Comparison of ENCODE assay signal across 34 mouse cellular contexts in genomic region chr17:68461471-68461870, GRCm38 (mm10).
"Had no signal": no experiment of that assay in that cellular context is flagged by ENCODE, and none has a peak within 500 bp of the region (broad histone marks: within the 10 kb centered on the region; RNA-seq: fewer than 3 reads in every experiment).

No protein-coding gene starts in this region.

- H3K27me3 ChIP-seq: heart, embryonic 12.5 days; heart, embryonic 13.5 days; heart, embryonic 15.5 days; hindbrain, embryonic 12.5 days; hindbrain, embryonic 13.5 days; hindbrain, embryonic 15.5 days; intestine, embryonic 15.5 days; kidney, embryonic 15.5 days had no signal

- H3K4me1 ChIP-seq: heart, embryonic 10.5 days; heart, embryonic 12.5 days; heart, embryonic 13.5 days; heart, embryonic 15.5 days; hindbrain, embryonic 10.5 days; hindbrain, embryonic 12.5 days; hindbrain, embryonic 13.5 days; hindbrain, embryonic 15.5 days; intestine, embryonic 15.5 days; kidney, embryonic 15.5 days had no signal

- ATAC-seq: hindbrain, embryonic 16.5 days; hindbrain, postnatal 0 days; inflammation-experienced regulatory T-cells, adult 6 months; intestine, embryonic 15.5 days; intestine, embryonic 16.5 days; intestine, postnatal 0 days had no signal

- H3K9me3 ChIP-seq: heart, embryonic 10.5 days; heart, embryonic 12.5 days; heart, embryonic 13.5 days; heart, embryonic 15.5 days; hindbrain, embryonic 10.5 days; hindbrain, embryonic 12.5 days; hindbrain, embryonic 13.5 days; hindbrain, embryonic 15.5 days; intestine, embryonic 15.5 days; kidney, embryonic 15.5 days had no signal

- H3K36me3 ChIP-seq: heart, embryonic 10.5 days; heart, embryonic 12.5 days; heart, embryonic 13.5 days; heart, embryonic 15.5 days; hindbrain, embryonic 10.5 days; hindbrain, embryonic 12.5 days; hindbrain, embryonic 13.5 days; hindbrain, embryonic 15.5 days; intestine, embryonic 15.5 days; kidney, embryonic 15.5 days had no signal

- H3K4me3 ChIP-seq: heart, embryonic 10.5 days; heart, embryonic 12.5 days; heart, embryonic 13.5 days; heart, embryonic 15.5 days; hindbrain, embryonic 10.5 days; hindbrain, embryonic 12.5 days; hindbrain, embryonic 13.5 days; hindbrain, embryonic 15.5 days; intestine, embryonic 15.5 days; kidney, embryonic 15.5 days; layer of hippocampus, adult 2 months had no signal

- H3K4me2 ChIP-seq: heart, embryonic 11.5 days; heart, embryonic 12.5 days; heart, embryonic 13.5 days; heart, embryonic 15.5 days; hindbrain, embryonic 12.5 days; hindbrain, embryonic 13.5 days; hindbrain, embryonic 14.5 days; hindbrain, embryonic 15.5 days; intestine, embryonic 15.5 days; kidney, embryonic 15.5 days had no signal

- H3K9ac ChIP-seq: heart, embryonic 12.5 days; heart, embryonic 13.5 days; heart, embryonic 15.5 days; hindbrain, embryonic 12.5 days; hindbrain, embryonic 13.5 days; hindbrain, embryonic 14.5 days; hindbrain, embryonic 15.5 days; intestine, embryonic 15.5 days; kidney, embryonic 15.5 days had no signal

- DNase-seq: heart, postnatal 10 days; heart, postnatal 14 days; heart, postnatal 36 days; heart, postnatal 4 days; kidney, adult 11 months; kidney, adult 18-20 months; kidney, adult 2 months; kidney, adult 8-10 months; kidney, adult 9 months; kidney, postnatal 10 days; kidney, postnatal 14 days; kidney, postnatal 25 days; kidney, postnatal 36 days; layer of hippocampus, adult 9-11 months; layer of hippocampus, postnatal 36 days had no signal

- H3K27ac ChIP-seq: heart, embryonic 10.5 days; heart, embryonic 13.5 days; heart, embryonic 15.5 days; hindbrain, embryonic 10.5 days; hindbrain, embryonic 12.5 days; hindbrain, embryonic 13.5 days; hindbrain, embryonic 14.5 days; hindbrain, embryonic 15.5 days; hindbrain, postnatal 0 days; intestine, embryonic 15.5 days; kidney, embryonic 15.5 days; kidney, postnatal 0 days; layer of hippocampus, adult 2 months had no signal
